Mouse (Mus musculus) urinary bladder, postnatal 36 days (tissue): ENCODE data around the gene Wnt7a.

Experiments
- DNase-seq, 2 experiments: peaks; one replicate each; pipeline ENCODE4 v3.0.0; 2022; ENCODE audit warnings: low spot score in 2 of 2, mixed read lengths in 1 of 2

Wnt7a gene

GRCm38 (mm10) chr6:91339612-91340246, 71.4 kb downstream of the Wnt7a start:
- DNase-seq, result no peak

GRCm38 (mm10) chr6:91335470-91335869, 75.7 kb downstream of the Wnt7a start:
- DNase-seq, result no peak

- no peak for DNase-seq
These were observed 79.3 kb downstream of the Wnt7a start for GRCm38 (mm10) chr6:91331886-91332285.

GRCm38 (mm10) chr6:91325556-91325955, 85.6 kb downstream of the Wnt7a start:
- no peak for DNase-seq

- no peak for DNase-seq
These were observed 86.4 kb downstream of the Wnt7a start for GRCm38 (mm10) chr6:91324752-91325151.

GRCm38 (mm10) chr6:91322001-91322772, 89.0 kb downstream of the Wnt7a start:
- DNase-seq, result no peak
